Mouse (Mus musculus) midbrain, embryonic 16.5 days (tissue): ENCODE results near the gene Strada. TPM values are rescaled to one million over a fixed set of nuclear protein-coding genes. Genes with fewer than 3 reads are reported as not detected.
"Not testable (repeated sequence)": the region's sequence is repeated elsewhere in the genome, so short reads cannot be mapped to it uniquely, and the experiment has no call there.

ENCODE experiments used
- ATAC-seq: fragments of 200-750 bp; cut with Nextera tagmentation; 2 replicates; pipeline ENCODE4 v1.8.0; 2017; ENCODE audit warnings: moderate TSS enrichment
- H3K27ac ChIP-seq: fragments of 300-500 bp; sonication (generic); 2 replicates; pipeline ENCODE4 v1.5.1; 2014; ENCODE audit warnings: mild to moderate bottlenecking, low read length, mixed read lengths
- H3K27me3 ChIP-seq: fragments of 300-500 bp; sonication (generic); 2 replicates; pipeline ENCODE4 v1.6.1; 2014; ENCODE audit warnings: low read depth, low read length, mixed read lengths; ENCODE audit not compliant: control insufficient read depth, insufficient read depth
- H3K36me3 ChIP-seq: fragments of 300-500 bp; sonication (generic); 2 replicates; pipeline ENCODE4 v1.6.1; 2014; ENCODE audit warnings: mild to moderate bottlenecking, low read length, moderate library complexity, mixed read lengths; ENCODE audit not compliant: control insufficient read depth, insufficient read depth
- H3K4me1 ChIP-seq: fragments of 300-500 bp; sonication (generic); 2 replicates; pipeline ENCODE4 v1.6.1; 2014; ENCODE audit warnings: mild to moderate bottlenecking, low read length, mixed read lengths; ENCODE audit not compliant: control insufficient read depth, insufficient read depth
- H3K4me2 ChIP-seq: fragments of 300-500 bp; sonication (generic); 2 replicates; pipeline ENCODE4 v1.6.1; 2014; ENCODE audit warnings: mild to moderate bottlenecking, low read length, mixed read lengths
- H3K4me3 ChIP-seq: fragments of 300-500 bp; sonication (generic); 2 replicates; pipeline ENCODE4 v1.5.1; 2014; ENCODE audit warnings: low read depth, mild to moderate bottlenecking, low read length, moderate library complexity, mixed read lengths
- H3K9ac ChIP-seq: fragments of 300-500 bp; sonication (generic); 2 replicates; pipeline ENCODE4 v1.6.1; 2014; ENCODE audit warnings: low read depth, low read length, mixed read lengths
- H3K9me3 ChIP-seq: fragments of 300-500 bp; sonication (generic); replicated peaks from 2 replicates; pipeline ENCODE4 v1.6.1; 2014; ENCODE audit warnings: mild to moderate bottlenecking, low read length, mixed read lengths; ENCODE audit not compliant: control insufficient read depth, poor library complexity, severe bottlenecking
- WGBS: fragments of 180-500 bp; shearing (Covaris S2); extraction: QIAGEN DNeasy Blood & Tissue Kit; methylation state at CpG from one replicate; pipeline ENCODE4 v1.1.7; 2014; 5-methylcytosine and 5-hydroxymethylcytosine counted together
- polyA plus RNA-seq: library from polyadenylated mRNA; unstranded; fragments of >200 nt; fragmentation: Nextera tagmentation; extraction: Ambion mirVana; gene quantifications from 2 replicates; pipeline ENCODE4 v1.2.1, GENCODE M21; 2015

The Strada gene
- 25.1 and 28.2 TPM in 2 replicates for polyA plus RNA-seq

GRCm38 (mm10) chr11:106202123-106202465, at the start of gene Strada:
Gene Strada (minus strand): TSS chr11:106202168.
- WGBS, result 87% methylated on average over 5 of the region's 5 CpGs
- H3K36me3 ChIP-seq, result peaks cover 37% of the 10 kb centered on the region
- no peak within 1 kb of the TSS for H3K4me3 ChIP-seq

GRCm38 (mm10) chr11:106249326-106249725, 47.4 kb upstream of the Strada start:
- Histone ChIP-seq H3K9me3 (0 out of 2 replicates have a peak, but pooled peaks cover 5% of the 10 kb centered on the region), H3K4me2 (no peak overlapping the region), H3K9ac (no peak overlapping the region), H3K36me3 (peaks cover 56% of the 10 kb centered on the region), H3K27ac (no peak overlapping the region), H3K27me3 (no peaks in the 10 kb centered on the region), H3K4me3 (no peak overlapping the region), H3K4me1 (no peaks in the 10 kb centered on the region)
- no peak for ATAC-seq
- 90% methylated on average over 7 of the region's 7 CpGs for whole genome bisulfite sequencing

More at GRCm38 (mm10) chr11:106202123-106202465, at the start of gene Strada:
- Histone ChIP-seq H3K27ac (no peak within 1 kb of the TSS), H3K4me1 (no peaks in the 10 kb centered on the region), H3K27me3 (no peaks in the 10 kb centered on the region), H3K9ac (no peak within 1 kb of the TSS), H3K4me2 (no peak within 1 kb of the TSS), H3K9me3 (no peaks in the 10 kb centered on the region)
- ATAC-seq, result no peak

GRCm38 (mm10) chr11:106246834-106247233, 44.9 kb upstream of the Strada start:
- H3K4me2 ChIP-seq, result no peak overlapping the region
- no peaks in the 10 kb centered on the region for H3K27me3 ChIP-seq
- peaks cover 70% of the 10 kb centered on the region for H3K36me3 ChIP-seq
- no peak for ATAC-seq
- no peak overlapping the region for H3K4me3 ChIP-seq
- H3K4me1 ChIP-seq, result no peaks in the 10 kb centered on the region
- 100% methylated on average over 1 of the region's 1 CpGs for WGBS
- H3K9ac ChIP-seq, result no peak overlapping the region
- H3K27ac ChIP-seq, result no peak overlapping the region
- H3K9me3 ChIP-seq, result 0 out of 2 replicates have a peak, but pooled peaks cover 5% of the 10 kb centered on the region

- H3K9ac ChIP-seq, H3K4me1 ChIP-seq, H3K9me3 ChIP-seq, H3K4me2 ChIP-seq, ATAC-seq, H3K4me3 ChIP-seq, H3K27me3 ChIP-seq, H3K27ac ChIP-seq: not testable (repeated sequence)
- H3K36me3 ChIP-seq, result peaks cover 30% of the 10 kb centered on the region
- WGBS, result 83% methylated on average over 8 of the region's 8 CpGs
Measured at GRCm38 (mm10) chr11:106233978-106234377, 32.0 kb upstream of the Strada start.

GRCm38 (mm10) chr11:106220603-106221002, 18.6 kb upstream of the Strada start:
- no peaks in the 10 kb centered on the region for H3K9me3 ChIP-seq
- no peak for ATAC-seq
- H3K4me2 ChIP-seq, result no peak overlapping the region
- no peaks in the 10 kb centered on the region for H3K27me3 ChIP-seq
- H3K9ac ChIP-seq, result no peak overlapping the region
- H3K4me3 ChIP-seq, result no peak overlapping the region
- H3K36me3 ChIP-seq, result peaks cover 5% of the 10 kb centered on the region; the same call in 1 of the 2 replicates
- H3K27ac ChIP-seq, result no peak overlapping the region
- peaks cover 25% of the 10 kb centered on the region for H3K4me1 ChIP-seq
- WGBS, result 93% methylated on average over 3 of the region's 3 CpGs

GRCm38 (mm10) chr11:106216730-106217490, 14.9 kb upstream of the Strada start, which contains the start of gene Ddx42:
Gene Ddx42 (plus strand): TSS chr11:106216926.
- Histone ChIP-seq H3K27me3 (no peaks in the 10 kb centered on the region), H3K9ac (peak within 1 kb of the TSS; percentile 96), H3K4me1 (peaks cover 35% of the 10 kb centered on the region), H3K4me2 (peak within 1 kb of the TSS; percentile 73), H3K27ac (peak within 1 kb of the TSS; percentile 95), H3K9me3 (no peaks in the 10 kb centered on the region), H3K4me3 (peak within 1 kb of the TSS; percentile 98), H3K36me3 (peaks cover under 1% of the 10 kb centered on the region; the same call in 1 of the 2 replicates)
- WGBS, result under 1% methylated on average over 69 of the region's 70 CpGs
- peak; percentile 96 for ATAC-seq

GRCm38 (mm10) chr11:106215927-106216729, 14.2 kb upstream of the Strada start, which contains the start of gene Ccdc47:
Gene Ccdc47 (minus strand): TSS chr11:106216344.
- H3K9ac ChIP-seq, result peak within 1 kb of the TSS; percentile 96
- H3K4me3 ChIP-seq, result peak within 1 kb of the TSS; percentile 98
- ATAC-seq, result peak; percentile 99
- H3K4me2 ChIP-seq, result peak within 1 kb of the TSS; percentile 73
- peak within 1 kb of the TSS; percentile 95 for H3K27ac ChIP-seq
- peaks cover 7% of the 10 kb centered on the region; the same call in 1 of the 2 replicates for H3K36me3 ChIP-seq
- H3K27me3 ChIP-seq, result no peaks in the 10 kb centered on the region
- H3K4me1 ChIP-seq, result peaks cover 35% of the 10 kb centered on the region
- under 1% methylated on average over 46 of the region's 46 CpGs for WGBS
- H3K9me3 ChIP-seq, result no peaks in the 10 kb centered on the region

GRCm38 (mm10) chr11:106215450-106215859, 13.5 kb upstream of the Strada start:
- peaks cover 12% of the 10 kb centered on the region for H3K36me3 ChIP-seq
- peak overlapping the region; percentile 98 for H3K4me3 ChIP-seq
- H3K27me3 ChIP-seq, result no peaks in the 10 kb centered on the region
- H3K4me2 ChIP-seq, result peak overlapping the region; percentile 67
- H3K27ac ChIP-seq, result peak overlapping the region; percentile 95; the same call in 1 of the 2 replicates
- ATAC-seq, result no peak
- H3K4me1 ChIP-seq, result peaks cover 35% of the 10 kb centered on the region
- 27% methylated on average over 7 of the region's 7 CpGs for WGBS
- H3K9ac ChIP-seq, result peak overlapping the region; percentile 83
- H3K9me3 ChIP-seq, result no peaks in the 10 kb centered on the region
